Mouse (Mus musculus) R1 (cell line): Measurements from ENCODE around the gene Sema6b.
A peak's percentile ranks its signal among the peaks of the same experiment; 100 is the strongest.

Experiments
- DNase-seq: peaks from one replicate; pipeline ENCODE4 v3.0.0-alpha.2; 2018; ENCODE audit warnings: low read depth, low spot score

The Sema6b gene

GRCm38 (mm10) chr17:56146131-56146530 is 6.0 kb upstream of the Sema6b start:
- DNase-seq, result no peak

- no peak for DNase-seq
Measured at GRCm38 (mm10) chr17:56144546-56144945, 4.4 kb upstream of the Sema6b start.

- peak; percentile 59 for DNase-seq
Measured at GRCm38 (mm10) chr17:56141702-56142605, 1.8 kb upstream of the Sema6b start.

GRCm38 (mm10) chr17:56139355-56139754 is 788 bp downstream of the Sema6b start:
- no peak for DNase-seq

GRCm38 (mm10) chr17:56137839-56138613 is 2.1 kb downstream of the Sema6b start:
- DNase-seq, result peak; percentile 40

- DNase-seq, result no peak
Measured at GRCm38 (mm10) chr17:56136558-56136957, 3.6 kb downstream of the Sema6b start.

GRCm38 (mm10) chr17:56134463-56134971 is 5.6 kb downstream of the Sema6b start:
- DNase-seq, result peak; percentile 52

- DNase-seq, result peak; percentile 42
Measured at GRCm38 (mm10) chr17:56133457-56134363, 6.4 kb downstream of the Sema6b start.

GRCm38 (mm10) chr17:56132661-56133060 is 7.5 kb downstream of the Sema6b start:
- DNase-seq, result peak; percentile 48

GRCm38 (mm10) chr17:56131814-56132213 is 8.3 kb downstream of the Sema6b start:
- DNase-seq, result peak; percentile 80

- DNase-seq, result peak; percentile 47
Measured at GRCm38 (mm10) chr17:56131136-56131535, 9.0 kb downstream of the Sema6b start.

GRCm38 (mm10) chr17:56128246-56128645 is 11.9 kb downstream of the Sema6b start:
- DNase-seq, result no peak

GRCm38 (mm10) chr17:56126175-56126574 is 14.0 kb downstream of the Sema6b start:
- DNase-seq, result no peak

GRCm38 (mm10) chr17:56125276-56125630 is 14.9 kb downstream of the Sema6b start:
- DNase-seq, result no peak

GRCm38 (mm10) chr17:56124377-56125275 is 15.5 kb downstream of the Sema6b start:
- DNase-seq, result peak; percentile 79

GRCm38 (mm10) chr17:56123681-56124340 is 16.3 kb downstream of the Sema6b start:
- DNase-seq, result no peak

- no peak for DNase-seq
Measured at GRCm38 (mm10) chr17:56123161-56123560, 17.0 kb downstream of the Sema6b start.

GRCm38 (mm10) chr17:56121826-56122225 is 18.3 kb downstream of the Sema6b start, which contains the start of gene Lrg1:
Gene Lrg1 (minus strand): TSS chr17:56122001.
- no peak for DNase-seq

- DNase-seq, result peak; percentile 35
Measured at GRCm38 (mm10) chr17:56119981-56120880, 19.9 kb downstream of the Sema6b start.
